Mouse (Mus musculus): ENCODE data around the gene Cnpy4. TPM values are rescaled to one million over a fixed set of nuclear protein-coding genes. Genes with fewer than 3 reads are reported as not detected.

Cnpy4 gene
- 4.6 TPM for polyA plus RNA-seq (2014; fragmentation: Illumina TruSeq; extraction: RNeasy Lipid Tissue Mini Kit (QIAGEN cat#74804); ENCODE audit: low read depth, low replicate concordance)

GRCm38 (mm10) chr5:138186950-138187638 is at the start of gene Cnpy4, which contains the start of gene Taf6:
TSS of gene Cnpy4 (plus strand) at chr5:138187485.
TSS of gene Taf6 (minus strand) at chr5:138187451.

GRCm38 (mm10) chr5:138155443-138155976 is 31.8 kb upstream of the Cnpy4 start, which contains the start of gene Zfp113:
TSS of gene Zfp113 (minus strand) at chr5:138155744.

GRCm38 (mm10) chr5:138160842-138161665 is 26.2 kb upstream of the Cnpy4 start, which contains the start of gene Cops6:
TSS of gene Cops6 (plus strand) at chr5:138161071.

GRCm38 (mm10) chr5:138171695-138172491 is 15.4 kb upstream of the Cnpy4 start, which contains the start of the genes Ap4m1 and Mcm7:
TSS of gene Ap4m1 (plus strand) at chr5:138172002.
TSS of gene Mcm7 (minus strand) at chr5:138172422.

GRCm38 (mm10) chr5:138193771-138194727 is 6.8 kb downstream of the Cnpy4 start, which contains the start of gene Mblac1:
TSS of gene Mblac1 (plus strand) at chr5:138194314.

GRCm38 (mm10) chr5:138225700-138226099 is 38.4 kb downstream of the Cnpy4 start, which contains the start of gene Nxpe5:
TSS of gene Nxpe5 (plus strand) at chr5:138225898.

Other genes starting within 250 kb of the Cnpy4 start
- 1.0 TPM for gene Gjc3, start 224.4 kb upstream of the Cnpy4 start, polyA plus RNA-seq (2014; fragmentation: Illumina TruSeq; extraction: RNeasy Lipid Tissue Mini Kit (QIAGEN cat#74804); ENCODE audit: low read depth, low replicate concordance)
- 2,187 TPM for gene Azgp1, start 206.0 kb upstream of the Cnpy4 start, polyA plus RNA-seq (2014; fragmentation: Illumina TruSeq; extraction: RNeasy Lipid Tissue Mini Kit (QIAGEN cat#74804); ENCODE audit: low read depth, low replicate concordance)
- gene Smok3a, start 166.2 kb upstream of the Cnpy4 start, polyA plus RNA-seq (2014; fragmentation: Illumina TruSeq; extraction: RNeasy Lipid Tissue Mini Kit (QIAGEN cat#74804); ENCODE audit: low read depth, low replicate concordance) = not detected
- not detected for gene Smok3b, start 166.1 kb upstream of the Cnpy4 start, polyA plus RNA-seq (2014; fragmentation: Illumina TruSeq; extraction: RNeasy Lipid Tissue Mini Kit (QIAGEN cat#74804); ENCODE audit: low read depth, low replicate concordance)
- gene Smok3c, start 134.3 kb upstream of the Cnpy4 start, polyA plus RNA-seq (2014; fragmentation: Illumina TruSeq; extraction: RNeasy Lipid Tissue Mini Kit (QIAGEN cat#74804); ENCODE audit: low read depth, low replicate concordance) = not detected
- 22.7 TPM for gene Zkscan1, start 102.4 kb upstream of the Cnpy4 start, polyA plus RNA-seq (2014; fragmentation: Illumina TruSeq; extraction: RNeasy Lipid Tissue Mini Kit (QIAGEN cat#74804); ENCODE audit: low read depth, low replicate concordance)
- gene Zscan21, start 70.6 kb upstream of the Cnpy4 start, polyA plus RNA-seq (2014; fragmentation: Illumina TruSeq; extraction: RNeasy Lipid Tissue Mini Kit (QIAGEN cat#74804); ENCODE audit: low read depth, low replicate concordance) = 10.4 TPM
- 6.7 TPM for gene Zfp113, start 31.7 kb upstream of the Cnpy4 start, polyA plus RNA-seq (2014; fragmentation: Illumina TruSeq; extraction: RNeasy Lipid Tissue Mini Kit (QIAGEN cat#74804); ENCODE audit: low read depth, low replicate concordance)
- gene Cops6, start 26.4 kb upstream of the Cnpy4 start, polyA plus RNA-seq (2014; fragmentation: Illumina TruSeq; extraction: RNeasy Lipid Tissue Mini Kit (QIAGEN cat#74804); ENCODE audit: low read depth, low replicate concordance) = 67.4 TPM
- 2.3 TPM for gene Ap4m1, start 15.5 kb upstream of the Cnpy4 start, polyA plus RNA-seq (2014; fragmentation: Illumina TruSeq; extraction: RNeasy Lipid Tissue Mini Kit (QIAGEN cat#74804); ENCODE audit: low read depth, low replicate concordance)
- gene Mcm7, start 15.1 kb upstream of the Cnpy4 start, polyA plus RNA-seq (2014; fragmentation: Illumina TruSeq; extraction: RNeasy Lipid Tissue Mini Kit (QIAGEN cat#74804); ENCODE audit: low read depth, low replicate concordance) = 6.4 TPM
- gene Taf6, start within 50 bp of the Cnpy4 start, polyA plus RNA-seq (2014; fragmentation: Illumina TruSeq; extraction: RNeasy Lipid Tissue Mini Kit (QIAGEN cat#74804); ENCODE audit: low read depth, low replicate concordance) = 4.8 TPM
- gene Mblac1, start 6.8 kb downstream of the Cnpy4 start, polyA plus RNA-seq (2014; fragmentation: Illumina TruSeq; extraction: RNeasy Lipid Tissue Mini Kit (QIAGEN cat#74804); ENCODE audit: low read depth, low replicate concordance) = 0.29 TPM
- gene Nxpe5, start 38.4 kb downstream of the Cnpy4 start, polyA plus RNA-seq (2014; fragmentation: Illumina TruSeq; extraction: RNeasy Lipid Tissue Mini Kit (QIAGEN cat#74804); ENCODE audit: low read depth, low replicate concordance) = not detected
- 1.3 TPM for gene Lamtor4, start 68.0 kb downstream of the Cnpy4 start, polyA plus RNA-seq (2014; fragmentation: Illumina TruSeq; extraction: RNeasy Lipid Tissue Mini Kit (QIAGEN cat#74804); ENCODE audit: low read depth, low replicate concordance)
- gene BC037034, start 76.5 kb downstream of the Cnpy4 start, polyA plus RNA-seq (2014; fragmentation: Illumina TruSeq; extraction: RNeasy Lipid Tissue Mini Kit (QIAGEN cat#74804); ENCODE audit: low read depth, low replicate concordance) = 1.8 TPM
- gene Gal3st4, start 85.4 kb downstream of the Cnpy4 start, polyA plus RNA-seq (2014; fragmentation: Illumina TruSeq; extraction: RNeasy Lipid Tissue Mini Kit (QIAGEN cat#74804); ENCODE audit: low read depth, low replicate concordance) = not detected
- not detected for gene Gm43720, start 92.5 kb downstream of the Cnpy4 start, polyA plus RNA-seq (2014; fragmentation: Illumina TruSeq; extraction: RNeasy Lipid Tissue Mini Kit (QIAGEN cat#74804); ENCODE audit: low read depth, low replicate concordance)
- 0.13 TPM for gene Gpc2, start 92.5 kb downstream of the Cnpy4 start, polyA plus RNA-seq (2014; fragmentation: Illumina TruSeq; extraction: RNeasy Lipid Tissue Mini Kit (QIAGEN cat#74804); ENCODE audit: low read depth, low replicate concordance)
- gene Stag3, start 92.8 kb downstream of the Cnpy4 start, polyA plus RNA-seq (2014; fragmentation: Illumina TruSeq; extraction: RNeasy Lipid Tissue Mini Kit (QIAGEN cat#74804); ENCODE audit: low read depth, low replicate concordance) = not detected
- not detected for gene Pvrig, start 154.5 kb downstream of the Cnpy4 start, polyA plus RNA-seq (2014; fragmentation: Illumina TruSeq; extraction: RNeasy Lipid Tissue Mini Kit (QIAGEN cat#74804); ENCODE audit: low read depth, low replicate concordance)